Mouse (Mus musculus) spleen, postnatal 0 days (tissue): ENCODE data around the gene Ppp1r14d. TPM values are rescaled to one million over a fixed set of nuclear protein-coding genes. Genes with fewer than 3 reads are reported as not detected.

Experiments used
- polyA plus RNA-seq: library from polyadenylated mRNA; unstranded; fragments of >200 nt; fragmentation: Nextera tagmentation; extraction: Ambion mirVana; gene quantifications from 2 replicates; pipeline ENCODE4 v1.2.1, GENCODE M21; 2015

Gene Ppp1r14d
- not detected in 2 replicates for polyA plus RNA-seq

DNA sequence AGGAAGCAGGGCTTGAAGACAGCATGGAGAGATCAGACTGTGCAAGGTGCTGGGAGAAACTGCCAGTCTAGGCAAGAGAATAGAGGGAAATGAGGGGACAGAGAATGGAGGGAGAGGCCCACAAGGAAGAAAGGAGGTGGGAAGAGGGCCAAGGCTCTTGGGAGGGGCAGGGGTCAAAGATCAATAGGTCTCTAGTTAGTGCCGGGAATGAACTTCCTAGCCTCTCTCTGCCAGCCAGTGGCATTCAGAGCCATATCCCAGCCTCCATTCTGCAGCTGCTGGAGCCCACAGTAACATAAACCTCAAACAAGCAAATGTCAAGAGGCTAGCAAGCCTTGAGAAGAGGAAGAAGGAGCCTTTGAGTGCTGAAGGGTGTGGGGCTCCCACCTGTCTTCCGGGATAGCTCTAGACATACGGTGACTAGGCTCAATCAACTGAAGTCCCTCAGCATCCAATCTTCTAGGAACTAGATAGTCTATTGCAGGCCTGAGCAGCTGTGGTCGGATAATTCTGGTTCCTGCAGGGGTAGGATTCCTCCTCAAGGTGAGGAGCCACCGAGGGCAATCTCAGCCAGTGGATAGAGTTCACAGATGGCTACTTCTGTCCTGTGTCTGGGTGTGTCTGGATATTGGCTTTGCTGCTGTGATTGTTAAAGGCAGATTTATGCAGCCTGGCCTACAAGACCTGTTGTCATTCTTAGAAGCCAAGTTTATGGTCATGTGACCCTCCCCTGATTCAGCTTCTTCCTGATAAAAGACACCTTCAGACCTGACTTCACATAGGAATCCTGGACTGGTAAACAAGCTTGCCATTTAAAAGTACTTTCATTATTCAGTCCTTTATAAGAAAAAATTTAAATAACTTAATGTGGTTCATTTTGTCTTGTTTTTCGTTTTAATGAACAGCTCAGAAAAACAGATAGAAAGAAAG, at the start of gene Ppp1r14d:
Gene Ppp1r14d (minus strand): TSS at position 132 of the 930 bp plus-strand sequence.

DNA sequence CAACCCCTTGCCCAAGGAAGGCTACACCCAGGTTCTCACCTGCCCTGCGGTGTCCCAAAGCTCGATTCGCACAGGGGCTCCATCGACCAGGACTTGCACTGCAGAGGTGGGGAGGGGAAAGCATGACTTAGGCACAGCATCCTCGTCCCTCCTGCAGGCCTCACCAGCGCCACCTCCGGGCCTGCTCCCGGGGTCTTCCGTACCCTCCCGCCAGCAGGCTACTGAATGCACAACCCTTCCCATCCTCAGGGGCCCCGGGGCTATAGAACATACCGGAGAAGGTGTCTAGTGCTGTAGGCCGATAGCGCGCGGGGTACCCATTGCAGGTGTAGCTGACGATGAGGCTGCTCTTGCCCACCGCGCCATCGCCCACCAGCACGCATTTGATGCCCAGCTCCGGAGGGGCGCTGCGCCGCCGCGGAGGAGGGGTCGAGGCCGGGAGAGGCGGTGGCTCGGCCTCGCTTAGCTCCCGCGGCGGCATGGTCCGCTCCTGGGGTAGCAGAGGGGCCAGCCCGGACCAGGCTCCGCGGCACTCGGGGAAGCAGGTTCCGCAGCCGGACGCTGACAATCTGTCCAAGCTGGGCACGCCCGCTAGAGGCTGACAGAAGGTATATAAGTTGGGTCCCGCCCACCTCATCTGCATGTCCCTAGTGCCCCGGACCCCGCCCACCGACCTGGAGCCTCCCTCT, 41.1 kb upstream of the Ppp1r14d start, which contains the start of gene Rhov:
Gene Rhov (minus strand): TSS at position 630 of the 689 bp plus-strand sequence.

DNA sequence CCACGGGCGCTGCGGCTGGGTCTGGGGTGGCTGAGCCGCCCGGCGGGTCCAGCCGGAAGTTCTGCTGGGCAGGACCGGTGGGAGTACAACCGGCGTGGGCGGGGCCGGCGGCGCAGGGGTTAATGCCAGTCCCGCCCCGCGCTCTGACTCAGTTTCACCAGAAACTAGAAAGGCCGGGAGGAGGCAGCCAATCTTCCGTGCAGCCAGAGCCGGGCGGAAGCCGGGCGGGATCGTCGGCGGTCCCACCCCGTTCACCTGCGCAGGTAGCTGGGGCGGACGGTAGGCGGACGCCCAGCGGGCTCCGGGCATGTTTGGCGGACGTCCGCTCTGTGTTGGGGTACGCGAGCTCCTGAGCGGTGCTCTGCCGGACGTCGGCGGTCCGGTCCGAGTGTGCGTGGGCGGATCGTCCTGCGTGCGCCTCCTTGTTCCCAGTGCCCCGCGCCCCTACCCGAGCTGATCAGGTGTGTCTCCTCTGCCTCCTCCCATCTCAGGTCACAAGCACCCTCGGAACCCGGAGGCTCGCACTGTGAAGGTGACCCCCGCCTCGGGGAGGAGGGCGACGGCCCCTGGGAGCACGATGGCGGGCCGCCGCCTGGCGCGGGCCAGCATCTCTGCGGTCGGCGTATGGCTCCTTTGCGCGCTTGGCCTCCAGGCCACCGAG, 7.6 kb upstream of the Ppp1r14d start, which contains the start of gene Spint1:
Gene Spint1 (plus strand): TSS at position 153 of the 661 bp plus-strand sequence.

DNA sequence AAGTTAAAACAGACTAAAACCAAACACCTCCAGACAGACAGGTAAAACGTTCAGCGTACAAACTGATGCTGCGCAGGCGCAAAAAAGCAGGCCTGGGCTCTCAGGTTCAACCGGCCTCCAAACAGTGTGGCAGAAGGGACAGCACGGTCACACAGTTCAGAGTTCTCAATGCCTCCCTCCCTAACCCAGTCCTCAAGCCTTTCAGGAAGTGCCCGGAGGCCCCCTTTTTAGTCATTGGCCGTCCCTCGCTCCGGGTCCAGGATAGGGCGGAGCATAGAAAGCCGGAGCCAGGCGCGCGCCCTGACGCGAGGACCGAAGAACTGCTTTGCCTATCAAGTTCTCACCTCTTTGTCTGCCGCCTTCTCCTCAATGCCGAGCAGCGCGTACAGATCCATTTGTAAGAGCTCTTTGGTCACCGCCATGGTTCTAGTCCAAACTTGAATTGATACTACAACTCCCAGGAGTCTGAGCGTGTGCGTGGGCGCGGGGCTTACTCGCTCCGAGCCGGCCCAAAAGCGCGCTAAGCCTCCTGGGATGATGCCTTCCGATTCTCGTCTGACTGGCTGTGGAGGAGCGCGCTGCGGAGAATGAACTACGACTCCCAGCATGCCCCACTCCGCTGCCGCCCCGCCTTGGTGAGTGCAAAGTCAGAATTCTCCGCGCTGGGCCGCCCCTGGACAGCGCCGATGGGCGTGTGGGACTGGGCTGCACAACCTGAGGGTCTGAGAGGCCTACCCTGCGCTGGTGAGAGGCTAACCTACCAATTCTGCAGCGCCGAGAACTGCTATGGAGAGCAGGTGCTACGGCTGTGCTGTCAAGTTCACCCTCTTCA, 21.1 kb downstream of the Ppp1r14d start, which contains the start of the genes Zfyve19 and Dnajc17:
Gene Zfyve19 (plus strand): TSS at position 274 of the 832 bp plus-strand sequence.
Gene Dnajc17 (minus strand): TSS at position 452 of the 832 bp plus-strand sequence.

DNA sequence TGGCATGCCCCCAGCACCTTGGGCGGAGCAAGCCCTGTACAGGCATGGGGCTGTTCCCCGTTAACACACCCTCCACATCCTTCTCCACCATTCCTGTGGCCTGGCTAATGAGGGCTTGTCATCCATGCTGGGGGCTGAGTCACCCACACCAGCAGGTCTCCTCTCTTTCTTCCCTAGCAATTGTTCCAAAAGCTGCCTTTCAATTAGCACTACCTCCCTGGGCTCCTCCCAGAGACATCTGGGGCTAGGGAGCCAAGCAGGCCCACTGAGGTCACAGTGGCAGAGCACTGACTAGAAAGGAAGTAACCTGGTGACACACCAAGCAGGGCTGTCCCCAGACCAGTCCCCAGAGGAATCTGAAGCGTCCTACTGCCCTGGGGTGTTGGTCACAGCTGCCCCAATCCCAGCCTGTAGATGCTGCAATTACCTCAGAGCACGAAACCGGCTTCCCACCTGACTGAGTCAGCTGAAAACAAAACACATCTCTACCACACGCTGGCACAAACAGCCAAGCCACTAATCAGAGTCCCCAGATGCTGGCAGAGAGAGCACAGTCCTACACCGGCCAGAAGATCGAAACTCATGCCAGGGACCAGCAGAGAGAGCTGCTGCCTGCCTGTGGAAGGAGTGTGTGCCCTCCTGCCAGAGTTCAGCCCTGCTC, 55.6 kb downstream of the Ppp1r14d start, which contains the start of gene Gm14137:
Gene Gm14137 (plus strand): TSS at position 519 of the 661 bp plus-strand sequence.

Other genes starting within 250 kb of the Ppp1r14d start
- gene Ccdc32, start 200.5 kb downstream of the Ppp1r14d start, polyA plus RNA-seq = 20.5 and 21.1 TPM in 2 replicates
- gene Rpusd2, start 195.1 kb downstream of the Ppp1r14d start, polyA plus RNA-seq = 4.5 and 5.2 TPM in 2 replicates
- gene Knl1, start 182.8 kb downstream of the Ppp1r14d start, polyA plus RNA-seq = 91.5 and 108 TPM in 2 replicates
- 33.4 and 40.9 TPM in 2 replicates for gene Rad51, start 117.1 kb downstream of the Ppp1r14d start, polyA plus RNA-seq
- 41.3 and 50.8 TPM in 2 replicates for gene Rmdn3, start 72.9 kb downstream of the Ppp1r14d start, polyA plus RNA-seq
- 5.2 and 5.7 TPM in 2 replicates for gene Gchfr, start 62.1 kb downstream of the Ppp1r14d start, polyA plus RNA-seq
- gene Gm14137, start 55.4 kb downstream of the Ppp1r14d start, polyA plus RNA-seq = 0.15 and 0.20 TPM in 2 replicates
- 21.1 and 21.7 TPM in 2 replicates for gene Zfyve19, start 21.3 kb downstream of the Ppp1r14d start, polyA plus RNA-seq
- gene Dnajc17, start 21.1 kb downstream of the Ppp1r14d start, polyA plus RNA-seq = 11.6 and 11.7 TPM in 2 replicates
- 0.93 and 1.2 TPM in 2 replicates for gene Spint1, start 7.5 kb upstream of the Ppp1r14d start, polyA plus RNA-seq
- 0.46 and 0.77 TPM in 2 replicates for gene Rhov, start 41.4 kb upstream of the Ppp1r14d start, polyA plus RNA-seq
- gene Vps18, start 58.8 kb upstream of the Ppp1r14d start, polyA plus RNA-seq = 7.1 and 8.1 TPM in 2 replicates
- 2.2 and 2.6 TPM in 2 replicates for gene Dll4, start 95.9 kb upstream of the Ppp1r14d start, polyA plus RNA-seq
- gene Chac1, start 121.3 kb upstream of the Ppp1r14d start, polyA plus RNA-seq = 0.81 and 1.2 TPM in 2 replicates
- 2.9 and 3.1 TPM in 2 replicates for gene Ino80, start 247.8 kb upstream of the Ppp1r14d start, polyA plus RNA-seq